ENCODE assay signal across 15 mouse cellular contexts in genomic region chr6:9820311-9821243, GRCm38 (mm10).
DNase-seq lines count a peak whose midpoint lies in the region; ATAC-seq and TF ChIP-seq lines count a peak whose summit lies in the region.
"Had no signal": no experiment of that assay in that cellular context is flagged by ENCODE, and none has a peak within 500 bp of the region (broad histone marks: within the 10 kb centered on the region; RNA-seq: fewer than 3 reads in every experiment).

No protein-coding gene starts in this region.

- peak; percentile 89 for ATAC-seq in neural tube, embryonic 11.5 days (ENCODE audit: insufficient read depth, low FRiP score, low TSS enrichment)
- ATAC-seq in midbrain, embryonic 14.5 days (ENCODE audit: low FRiP score, low TSS enrichment) = peak; percentile 50; the same call in 1 of the 2 replicates
- ATAC-seq: intestine, embryonic 16.5 days; Patski had no signal

- H3K27ac ChIP-seq in neural tube, embryonic 11.5 days (ENCODE audit: low read depth, low read length) = no peak overlapping the region
- H3K27ac ChIP-seq in midbrain, embryonic 14.5 days (replicated peaks; ENCODE audit: low read depth, low read length) = no peak overlapping the region
- H3K27ac ChIP-seq in kidney, adult 2 months (ENCODE audit: insufficient read depth, low read depth, low read length) = no peak overlapping the region
- H3K27ac ChIP-seq: limb, embryonic 15.5 days; lung, embryonic 15.5 days had no signal

- H3K27me3 ChIP-seq in neural tube, embryonic 11.5 days (ENCODE audit: control insufficient read depth, insufficient read depth, low read length) = no peaks in the 10 kb centered on the region
- no peaks in the 10 kb centered on the region for H3K27me3 ChIP-seq in midbrain, embryonic 14.5 days (ENCODE audit: control insufficient read depth, insufficient read depth, low read length)
- H3K27me3 ChIP-seq in kidney, adult 2 months (replicated peaks; ENCODE audit: control insufficient read depth, insufficient read depth, low read length) = no peaks in the 10 kb centered on the region
- H3K27me3 ChIP-seq: limb, embryonic 15.5 days; lung, embryonic 15.5 days; Patski had no signal

- WGBS in neural tube, embryonic 11.5 days = 70% methylated on average over 7 of the region's 7 CpGs
- 59% methylated on average over 7 of the region's 7 CpGs for WGBS in midbrain, embryonic 14.5 days
- WGBS in kidney, adult 2 months = 70% methylated on average over 7 of the region's 7 CpGs

- H3K4me2 ChIP-seq in neural tube, embryonic 11.5 days (ENCODE audit: low read depth) = no peak overlapping the region
- H3K4me2 ChIP-seq in midbrain, embryonic 14.5 days (ENCODE audit: low read length) = no peak overlapping the region
- H3K4me2 ChIP-seq: limb, embryonic 15.5 days; lung, embryonic 15.5 days had no signal

- no peak overlapping the region for H3K9ac ChIP-seq in neural tube, embryonic 11.5 days (ENCODE audit: low read length)
- no peak overlapping the region for H3K9ac ChIP-seq in midbrain, embryonic 14.5 days (replicated peaks; ENCODE audit: low read length)
- H3K9ac ChIP-seq: limb, embryonic 15.5 days; lung, embryonic 15.5 days had no signal

- intact Hi-C loops in gastrocnemius, postnatal 36 days (cut with DNase I) = no loop called here

- no peak overlapping the region for H3K4me3 ChIP-seq in neural tube, embryonic 11.5 days (ENCODE audit: low read depth, low read length)
- H3K4me3 ChIP-seq in midbrain, embryonic 14.5 days (replicated peaks; ENCODE audit: low read depth, low read length) = no peak overlapping the region
- H3K4me3 ChIP-seq in kidney, adult 2 months (ENCODE audit: insufficient read depth, low read depth, low read length) = no peak overlapping the region
- H3K4me3 ChIP-seq: limb, embryonic 15.5 days; lung, embryonic 15.5 days had no signal

- H3K4me1 ChIP-seq in neural tube, embryonic 11.5 days (ENCODE audit: control insufficient read depth, insufficient read depth, low read length) = no peaks in the 10 kb centered on the region
- H3K4me1 ChIP-seq in midbrain, embryonic 14.5 days (ENCODE audit: control insufficient read depth, insufficient read depth, low read length) = no peaks in the 10 kb centered on the region
- no peaks in the 10 kb centered on the region for H3K4me1 ChIP-seq in kidney, adult 2 months (ENCODE audit: control insufficient read depth, insufficient read depth, low read length)
- H3K4me1 ChIP-seq: limb, embryonic 15.5 days; lung, embryonic 15.5 days had no signal

- TF ChIP-seq CTCF in kidney, adult 2 months (conservative IDR thresholded peaks at IDR 0.05; ENCODE audit: insufficient read depth, insufficient read length, low read depth, low read length) = no peak

- DNase-seq in embryo, embryonic 11 days = peak; percentile 11
- DNase-seq in embryo, embryonic 10 days (ENCODE audit: low spot score) = no peak
- peak; percentile 18 for DNase-seq in neural tube, embryonic 11.5 days (ENCODE audit: low spot score)
- DNase-seq in neural tube, embryonic 10.5 days (ENCODE audit: extremely low spot score, low spot score) = no peak
- peak; percentile 40 for DNase-seq in midbrain, embryonic 14.5 days
- no peak for DNase-seq in gastrocnemius, postnatal 36 days
- DNase-seq in ovary, postnatal 14 days (ENCODE audit: low spot score) = no peak
- DNase-seq in kidney, adult 2 months = no peak
- DNase-seq: cerebellum, adult 9-11 months; kidney, postnatal 14 days; thymus, postnatal 4 days had no signal

- H3K36me3 ChIP-seq in neural tube, embryonic 11.5 days (ENCODE audit: control insufficient read depth, insufficient read depth, low read length) = no peaks in the 10 kb centered on the region
- H3K36me3 ChIP-seq in midbrain, embryonic 14.5 days (ENCODE audit: control insufficient read depth, insufficient read depth, low read length) = no peaks in the 10 kb centered on the region
- no peaks in the 10 kb centered on the region for H3K36me3 ChIP-seq in kidney, adult 2 months (ENCODE audit: control insufficient read depth, insufficient read depth, low read length)
- H3K36me3 ChIP-seq: limb, embryonic 15.5 days; lung, embryonic 15.5 days had no signal

- TF ChIP-seq POLR2A in kidney, adult 2 months (IDR thresholded peaks at IDR 0.05; ENCODE audit: low read depth, low read length) = no peak

- no peaks in the 10 kb centered on the region for H3K9me3 ChIP-seq in neural tube, embryonic 11.5 days (ENCODE audit: control insufficient read depth, low read length)
- H3K9me3 ChIP-seq in midbrain, embryonic 14.5 days (ENCODE audit: control insufficient read depth, low read length) = no peaks in the 10 kb centered on the region
- H3K9me3 ChIP-seq: limb, embryonic 15.5 days; lung, embryonic 15.5 days had no signal

Comparison
In these comparisons a context has a peak if more than half of its experiments do, and no peak if none do; other contexts are left out.
1. DNase-seq: peak in embryo, embryonic 11 days (single experiment), neural tube, embryonic 11.5 days (single experiment) and midbrain, embryonic 14.5 days (single experiment); none in embryo, embryonic 10 days (single experiment), neural tube, embryonic 10.5 days (single experiment), gastrocnemius, postnatal 36 days (0 of 2), ovary, postnatal 14 days (single experiment) and kidney, adult 2 months (single experiment).